Mouse (Mus musculus): ENCODE data around the gene Mthfr.

The Mthfr gene

DNA sequence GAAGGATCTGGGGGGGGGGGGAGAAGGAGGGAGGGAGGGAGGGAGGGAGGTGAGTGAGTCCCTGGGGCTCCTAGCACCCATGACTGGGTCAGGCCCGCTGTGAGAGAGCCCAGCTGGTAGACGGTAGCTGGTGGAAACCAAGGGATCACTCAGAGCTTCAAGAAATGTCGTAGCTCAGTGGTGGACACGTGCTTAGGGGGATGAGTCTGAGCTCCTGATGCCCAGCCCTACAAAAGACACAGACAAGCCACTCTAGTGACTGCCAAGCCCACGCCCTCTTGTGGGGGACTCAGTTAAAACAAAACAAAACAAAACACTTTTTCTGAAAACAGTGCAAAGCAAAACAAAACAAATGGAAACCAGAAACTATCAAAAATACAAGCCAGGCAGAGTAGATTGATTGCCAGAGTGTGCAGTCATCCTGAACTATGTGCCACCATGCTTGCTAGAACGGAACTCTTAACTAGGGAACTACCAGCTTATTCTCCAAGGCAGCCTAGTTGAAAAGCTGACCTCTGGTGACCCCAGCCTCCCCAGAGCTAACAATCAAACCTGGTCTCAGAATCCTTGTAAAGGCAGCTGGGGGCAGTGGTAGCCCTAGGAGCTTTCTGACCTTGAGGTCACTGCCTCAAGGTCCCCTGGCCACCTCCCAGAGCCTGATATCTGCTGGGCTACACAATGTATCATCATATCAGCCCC lies 27.0 kb downstream of the Mthfr start:
- DNase-seq (ENCODE audit: low spot score) = no peak

DNA sequence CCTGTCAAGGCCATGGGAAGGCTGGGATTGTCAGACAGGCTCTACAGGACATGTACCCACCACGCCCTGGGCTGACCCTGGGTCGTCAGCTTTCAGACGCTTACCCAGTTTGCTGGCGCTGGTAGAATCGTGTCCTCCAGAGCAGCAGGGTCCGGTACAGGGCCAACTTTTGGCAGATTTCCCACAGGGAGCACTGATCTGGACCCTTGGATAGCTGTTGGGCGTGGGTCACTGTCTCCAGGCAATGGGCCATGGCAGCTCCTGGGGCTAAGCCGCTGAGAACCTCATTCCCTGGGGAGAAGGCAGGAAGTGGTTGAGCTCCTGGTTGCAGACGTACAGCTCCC lies 27.5 kb downstream of the Mthfr start:
- no peak for DNase-seq (ENCODE audit: low spot score)

DNA sequence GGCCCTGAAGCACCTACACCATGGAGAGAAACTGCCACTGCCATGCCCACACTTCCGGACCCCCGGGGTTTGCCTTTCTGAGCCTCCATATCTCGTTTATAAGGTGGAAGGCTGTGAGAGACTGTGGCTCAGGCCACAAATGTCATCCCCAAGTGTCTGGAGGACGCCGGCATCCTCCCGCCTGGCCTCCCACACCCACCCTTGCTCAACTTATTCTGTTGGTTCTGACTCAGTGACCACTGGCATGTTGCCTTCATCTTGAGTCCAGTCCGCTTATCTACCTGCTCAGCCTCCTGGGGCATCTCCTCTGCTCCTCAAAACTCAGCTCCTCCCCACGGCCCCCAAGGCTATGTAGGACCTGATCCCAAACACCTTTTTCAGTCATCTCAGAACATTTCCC lies 28.5 kb downstream of the Mthfr start:
- DNase-seq (ENCODE audit: low spot score) = no peak

DNA sequence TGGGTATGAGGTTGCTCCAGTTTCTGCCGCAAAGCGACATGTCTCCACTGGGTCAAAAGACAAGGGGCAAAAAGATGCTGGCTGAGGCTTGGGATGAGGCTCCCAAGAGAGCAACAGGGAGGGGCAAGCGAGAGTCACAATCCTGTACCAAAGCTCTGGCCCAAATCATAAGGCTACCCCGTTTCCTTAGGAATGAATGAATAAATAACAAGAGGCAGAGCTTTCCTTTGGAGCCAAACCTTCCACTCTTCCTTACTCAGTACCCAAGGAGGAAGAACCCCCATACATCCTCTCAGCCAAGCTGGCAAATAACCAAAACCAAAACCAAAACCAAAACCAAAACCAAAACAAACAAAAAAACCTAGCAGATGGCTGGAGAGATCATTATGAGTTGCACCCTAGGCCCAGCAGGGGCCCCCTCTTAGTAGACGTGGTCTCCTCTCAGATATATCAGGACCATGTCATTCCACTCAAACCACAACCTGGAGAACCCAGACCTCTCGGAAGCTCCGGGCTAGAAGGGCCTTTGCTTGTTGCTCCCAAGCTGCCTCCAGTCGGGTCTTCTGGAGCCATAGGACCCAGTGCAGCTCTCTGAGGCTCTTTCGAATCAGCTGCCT lies 30.8 kb downstream of the Mthfr start:
- DNase-seq (ENCODE audit: low spot score) = no peak

DNA sequence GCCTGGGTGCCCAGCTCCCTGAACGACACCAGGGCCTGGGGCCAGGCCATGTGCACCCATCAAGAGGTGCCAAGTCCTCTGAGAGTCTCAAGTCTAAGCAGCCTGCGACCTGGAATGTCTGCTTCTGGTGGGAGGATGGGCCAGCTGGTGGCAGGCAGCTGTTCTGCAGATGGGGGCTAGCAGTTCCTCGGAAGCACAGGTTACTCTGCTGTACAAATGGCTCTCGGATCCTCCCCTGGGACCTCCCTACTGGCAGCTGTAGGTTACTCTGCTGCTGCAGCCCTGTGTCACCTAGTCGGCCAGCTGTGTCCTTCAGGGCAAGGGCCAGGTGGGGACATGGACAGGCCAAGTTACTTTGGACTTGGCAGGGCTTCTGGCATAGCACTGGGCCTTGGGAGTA lies 32.6 kb downstream of the Mthfr start:
- DNase-seq (ENCODE audit: low spot score) = no peak

DNA sequence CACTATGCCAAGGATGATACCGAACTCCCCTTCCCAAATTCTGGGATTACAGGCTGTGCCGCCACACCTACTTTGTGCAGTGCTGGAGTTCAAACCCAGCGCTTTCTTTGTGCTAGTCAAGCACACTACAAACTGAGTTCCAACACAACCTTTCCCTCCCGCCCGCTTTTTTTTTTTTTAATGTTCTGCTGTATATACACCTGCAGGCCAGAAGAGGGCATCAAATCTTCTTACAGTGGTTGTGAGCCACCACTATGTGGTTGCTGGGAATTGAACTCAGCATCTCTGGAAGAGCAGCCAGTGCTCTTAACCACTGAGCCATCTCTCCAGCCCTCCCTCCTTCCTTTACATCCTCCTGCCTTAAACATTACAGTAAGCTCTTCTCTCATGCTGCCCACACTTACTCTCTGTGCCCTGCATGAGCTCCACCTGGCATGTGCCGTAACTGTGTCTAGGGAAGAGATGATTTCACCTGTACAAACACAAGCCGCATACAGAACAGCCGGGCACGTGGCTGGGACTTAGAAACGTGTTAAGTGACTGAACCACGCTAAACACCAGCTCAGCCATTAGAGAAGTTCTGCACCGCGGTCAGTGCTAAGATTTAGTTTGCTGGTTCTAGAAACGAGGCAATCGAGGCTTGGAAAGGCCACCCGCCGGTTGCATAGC lies 35.8 kb downstream of the Mthfr start:
- no peak for DNase-seq (ENCODE audit: low spot score)

GRCm38 (mm10) chr4:148075259-148075658 lies 36.4 kb downstream of the Mthfr start:
- DNase-seq (ENCODE audit: low spot score) = no peak

GRCm38 (mm10) chr4:148075881-148076280 lies 37.0 kb downstream of the Mthfr start:
- no peak for DNase-seq (ENCODE audit: low spot score)

DNA sequence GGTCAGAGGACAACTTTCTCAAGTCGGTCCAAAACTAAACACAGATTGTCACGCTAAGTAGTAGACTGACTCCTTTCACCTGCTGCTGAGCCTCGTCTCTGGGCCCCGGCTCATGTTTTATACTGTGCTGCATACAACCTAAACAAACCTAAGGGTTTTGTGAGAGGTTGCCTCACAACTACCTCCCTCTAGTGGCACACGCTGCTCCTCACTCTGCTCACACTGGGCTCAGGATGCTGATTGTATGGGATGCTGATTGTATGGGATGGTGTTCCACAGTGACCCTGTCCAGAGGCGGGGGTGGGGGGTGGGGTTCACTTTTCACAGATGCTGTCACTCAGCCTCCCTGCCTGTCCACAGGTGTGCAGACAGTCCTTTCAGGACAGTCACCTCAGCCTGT lies 40.3 kb downstream of the Mthfr start:
- no peak for DNase-seq (ENCODE audit: low spot score)

- DNase-seq (ENCODE audit: low spot score) = no peak
Observed at GRCm38 (mm10) chr4:148079944-148080596, 41.2 kb downstream of the Mthfr start.

GRCm38 (mm10) chr4:148080597-148080973 lies 41.7 kb downstream of the Mthfr start:
- no peak for DNase-seq (ENCODE audit: low spot score)

DNA sequence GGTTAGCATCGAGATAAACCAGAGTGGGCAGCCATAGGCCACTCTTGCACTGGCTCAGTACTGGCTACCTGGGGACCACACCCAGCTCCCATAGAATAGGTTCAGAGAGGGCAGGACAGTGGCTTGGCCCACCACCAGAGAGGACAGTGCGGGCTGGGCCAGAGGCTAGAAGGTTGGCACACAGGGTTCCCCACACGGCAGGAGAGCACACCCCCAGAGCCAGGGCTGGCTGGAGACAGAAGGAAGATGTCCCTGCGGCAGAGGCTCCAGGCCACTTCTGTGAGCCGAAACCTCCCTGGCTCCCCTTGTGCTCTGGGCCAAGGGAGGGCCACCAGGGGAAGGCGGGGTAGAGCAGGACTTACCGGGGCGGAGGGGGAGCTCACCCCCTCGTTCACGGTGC lies 42.3 kb downstream of the Mthfr start:
- no peak for DNase-seq (ENCODE audit: low spot score)

DNA sequence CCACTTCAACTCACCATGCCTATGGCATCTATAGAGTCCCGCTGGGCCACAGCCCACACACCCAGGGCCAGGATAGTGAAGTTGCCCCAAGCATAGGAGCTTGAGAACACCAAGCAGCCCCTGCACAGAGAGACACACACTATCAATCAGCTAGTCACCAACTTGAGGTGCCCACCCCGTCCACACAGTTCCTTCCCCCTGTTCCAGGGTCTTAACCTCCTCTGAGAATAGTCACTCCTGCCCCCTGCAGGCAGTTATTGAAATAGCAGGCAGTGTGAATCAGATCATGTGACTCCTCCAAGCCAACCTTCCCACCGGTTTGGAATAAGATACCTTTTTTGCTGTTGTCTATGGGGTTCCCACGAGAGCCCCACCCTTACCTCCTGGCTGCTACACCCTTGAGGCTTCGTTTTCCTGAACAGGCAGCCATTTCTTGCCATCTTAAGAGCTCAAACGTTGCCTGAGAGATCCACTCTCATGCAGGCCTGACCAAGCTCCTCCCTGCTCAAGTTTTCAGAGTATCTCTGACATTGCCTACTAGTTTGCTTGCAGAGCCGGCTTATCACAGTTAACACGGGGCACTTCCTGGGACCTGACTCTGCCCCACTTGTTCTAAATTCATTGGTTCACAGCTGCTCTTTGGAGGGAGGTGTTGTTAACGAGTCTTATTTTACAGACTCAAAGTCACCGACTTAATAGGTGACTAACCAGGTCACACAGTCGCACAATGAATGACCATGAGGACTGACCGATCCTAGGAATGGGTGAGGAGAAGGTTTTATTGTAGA lies 43.6 kb downstream of the Mthfr start:
- DNase-seq (ENCODE audit: low spot score) = no peak

DNA sequence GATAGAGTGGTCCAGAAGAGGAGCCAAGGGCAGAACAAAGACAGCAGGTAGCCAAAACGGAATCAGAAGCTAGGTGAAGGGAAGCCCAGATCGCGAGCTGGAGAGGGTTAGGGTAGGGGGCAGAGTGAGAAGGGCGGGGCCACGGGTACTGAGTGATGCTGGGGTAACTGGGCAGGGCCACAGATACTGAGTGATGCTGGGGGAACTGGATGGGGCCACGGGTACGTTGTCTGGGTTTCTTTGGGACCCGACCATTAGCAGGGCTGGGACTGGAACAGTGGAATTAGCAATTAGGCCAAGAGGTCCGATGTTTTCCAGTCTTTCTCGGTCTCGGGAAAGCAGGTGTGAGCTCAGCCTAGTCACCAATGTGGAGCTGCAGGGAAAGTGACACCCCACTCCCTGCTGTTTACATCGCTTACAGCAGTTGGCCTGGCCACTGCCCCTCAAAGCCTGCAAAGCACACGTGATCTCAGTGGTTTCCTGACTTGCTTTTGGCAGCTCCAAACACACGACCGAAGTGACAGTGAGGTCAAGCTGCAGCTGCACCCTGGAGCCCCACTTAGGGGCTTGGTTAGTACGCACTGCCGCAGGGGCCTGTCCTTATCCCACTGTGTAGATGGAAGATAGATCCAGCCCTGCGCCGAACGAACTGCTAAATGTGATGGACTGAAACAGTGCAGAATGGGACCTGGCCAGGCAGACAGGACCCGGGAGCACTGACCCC lies 44.5 kb downstream of the Mthfr start:
- DNase-seq (ENCODE audit: low spot score) = no peak

- DNase-seq (ENCODE audit: low spot score) = no peak
Observed at GRCm38 (mm10) chr4:148084261-148084714, 45.4 kb downstream of the Mthfr start.

DNA sequence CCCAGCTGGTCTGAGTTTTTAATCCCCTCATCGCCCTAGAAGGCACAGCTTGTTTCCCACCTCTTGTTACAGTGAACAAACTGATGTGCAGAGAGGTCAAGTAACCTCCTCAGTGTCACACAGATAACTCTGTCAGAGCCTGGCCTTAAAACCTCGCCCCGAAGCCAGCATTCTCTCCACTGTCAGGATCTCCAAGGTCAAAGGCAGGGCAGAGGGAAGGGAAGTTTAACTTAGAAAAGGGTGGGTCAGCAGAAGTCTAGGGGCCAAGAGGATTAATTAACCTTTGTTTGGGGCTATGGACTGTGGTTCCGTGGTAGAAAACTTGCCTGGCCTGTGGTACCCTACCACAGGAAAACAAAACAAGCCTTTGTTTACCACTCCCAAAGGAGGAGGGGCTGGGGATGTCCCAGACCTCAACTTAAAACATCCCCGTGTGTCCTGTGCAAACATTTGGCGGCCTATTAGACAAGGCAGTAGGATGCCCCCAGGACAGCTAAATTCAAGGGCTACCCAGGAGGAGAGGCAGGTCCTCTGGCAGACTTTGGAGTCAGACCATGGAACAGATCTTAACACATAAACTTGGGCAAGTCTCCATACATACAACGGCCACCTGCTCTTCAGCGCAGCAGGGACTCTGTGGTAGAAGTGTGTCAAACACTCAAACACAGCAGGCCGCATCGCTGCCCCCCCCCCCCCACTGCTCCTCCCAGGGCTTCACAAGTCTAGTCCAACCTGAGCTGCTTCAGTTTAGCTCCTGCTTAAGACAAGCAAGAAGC lies 46.4 kb downstream of the Mthfr start:
- no peak for DNase-seq (ENCODE audit: low spot score)

GRCm38 (mm10) chr4:148085907-148086305 lies 47.0 kb downstream of the Mthfr start:
- DNase-seq (ENCODE audit: low spot score) = no peak

DNA sequence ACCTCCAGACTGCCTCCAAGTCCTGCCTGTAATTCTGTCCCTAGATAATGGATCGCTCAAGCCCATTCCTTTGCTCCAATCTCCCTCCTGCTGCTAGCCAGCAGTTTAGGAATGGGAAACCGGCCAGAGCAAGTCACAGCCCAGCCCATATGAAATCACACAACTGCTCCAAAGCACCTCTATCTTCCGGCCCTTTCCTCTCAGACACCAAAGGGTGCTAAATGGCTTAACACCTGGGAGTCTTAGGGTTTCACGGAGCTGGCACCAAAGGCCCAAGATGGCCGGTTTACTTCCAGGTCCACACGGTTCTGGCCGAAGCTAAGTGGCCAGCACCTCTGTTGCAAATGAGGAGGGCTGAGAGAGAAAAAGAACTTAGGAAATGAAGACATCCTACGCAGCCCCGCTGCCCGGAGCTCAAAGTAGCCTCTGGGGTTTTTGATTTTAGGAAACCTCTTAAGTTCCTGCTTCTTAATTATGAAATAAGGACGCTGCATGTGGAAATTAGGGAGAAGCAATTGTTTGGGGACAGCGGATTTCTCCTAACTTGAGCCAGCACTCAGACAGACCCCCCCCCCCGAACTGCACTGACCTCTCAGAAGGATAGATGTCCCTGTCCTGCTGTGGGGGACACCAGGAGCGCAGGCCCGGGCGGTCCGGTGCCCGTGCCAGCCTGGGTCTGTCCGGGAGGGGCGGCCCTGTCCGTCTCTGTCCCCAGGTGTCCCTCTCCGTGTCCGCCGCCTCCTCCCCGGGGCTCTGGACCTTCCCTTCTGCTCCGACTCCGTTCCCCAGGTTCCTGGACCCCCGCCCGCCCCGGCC lies 48.4 kb downstream of the Mthfr start:
- no peak for DNase-seq (ENCODE audit: low spot score)

DNA sequence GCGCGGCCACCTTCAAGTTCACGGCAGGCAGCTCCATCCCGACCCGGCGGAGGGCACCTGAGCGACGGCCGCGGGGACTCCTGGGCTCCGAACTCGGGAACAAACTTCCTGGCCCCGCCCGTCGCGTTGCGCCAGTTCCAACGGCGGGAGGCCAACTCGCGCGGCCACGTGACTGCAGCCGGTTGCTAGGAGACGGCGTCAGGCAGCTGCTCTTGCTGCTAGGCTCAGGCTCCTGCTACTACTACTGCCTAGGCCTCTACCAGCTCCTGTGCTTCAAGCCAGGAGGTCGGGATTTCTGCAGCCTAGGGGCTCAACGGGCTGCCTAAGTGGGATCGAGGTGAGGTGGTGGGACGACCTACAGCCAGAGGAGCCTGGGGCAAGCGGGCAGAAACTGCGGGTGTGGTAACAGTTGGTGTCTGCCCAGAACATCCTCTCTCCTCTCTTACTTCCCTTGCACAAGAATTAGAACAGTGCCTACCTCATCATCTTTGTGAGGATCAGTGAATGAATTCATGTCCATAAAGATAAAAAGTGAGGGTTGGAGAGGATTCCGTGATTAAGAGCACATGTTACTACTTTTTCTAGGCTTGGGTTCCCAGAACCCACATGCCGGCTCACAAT lies 49.1 kb downstream of the Mthfr start, which contains the start of gene Agtrap:
TSS of gene Agtrap (minus strand) at position 125 of the 621 bp plus-strand sequence.
- peak; percentile 82 for DNase-seq (ENCODE audit: low spot score)

All from layer of hippocampus, adult 9-10 months (tissue).